Mouse (Mus musculus) MEL (cell line): ENCODE results near the gene Stc2.

Experiments used
- CHD2 ChIP-seq: IDR thresholded peaks from 2 replicates; pipeline ENCODE4 v1.6.1; 2011; ENCODE audit warnings: low read length, improper control_type of control experiment
- CTCF ChIP-seq, 3 experiments: IDR thresholded peaks in 2 of 3; conservative IDR thresholded peaks in 1 of 3; 2 replicates each; pipeline ENCODE4 v1.5.1; 2011 to 2012; ENCODE audit warnings: low read length in 3 of 3, low read depth in 2 of 3, mild to moderate bottlenecking in 2 of 3, improper control_type of control experiment in 1 of 3, inconsistent platforms in 1 of 3, mixed read lengths in 1 of 3, moderate library complexity in 1 of 3; ENCODE audit not compliant: control insufficient read depth in 1 of 3, insufficient read depth in 1 of 3, poor library complexity in 1 of 3, severe bottlenecking in 1 of 3
- RCOR1 ChIP-seq: IDR thresholded peaks from 2 replicates; pipeline ENCODE4 v1.6.1; 2012; ENCODE audit warnings: low read depth, mild to moderate bottlenecking, inconsistent platforms, low read length, improper control_type of control experiment

- TF ChIP-seq RCOR1 (no peak), CTCF (IDR thresholded peaks at IDR 0.05 in 2 of 3, conservative IDR thresholded peaks at IDR 0.05 in 1 of 3; ENCODE audit: control insufficient read depth in 1 of 3, insufficient read depth in 1 of 3, low read depth in 2 of 3, low read length in 3 of 3, poor library complexity in 1 of 3, severe bottlenecking in 1 of 3) (no peak), CHD2 (no peak)
These were observed 14.1 kb upstream of the Stc2 start for GRCm38 (mm10) chr11:31383968-31384367.
